Mouse (Mus musculus): ENCODE measurements around the gene Alad.

Gene Alad

DNA sequence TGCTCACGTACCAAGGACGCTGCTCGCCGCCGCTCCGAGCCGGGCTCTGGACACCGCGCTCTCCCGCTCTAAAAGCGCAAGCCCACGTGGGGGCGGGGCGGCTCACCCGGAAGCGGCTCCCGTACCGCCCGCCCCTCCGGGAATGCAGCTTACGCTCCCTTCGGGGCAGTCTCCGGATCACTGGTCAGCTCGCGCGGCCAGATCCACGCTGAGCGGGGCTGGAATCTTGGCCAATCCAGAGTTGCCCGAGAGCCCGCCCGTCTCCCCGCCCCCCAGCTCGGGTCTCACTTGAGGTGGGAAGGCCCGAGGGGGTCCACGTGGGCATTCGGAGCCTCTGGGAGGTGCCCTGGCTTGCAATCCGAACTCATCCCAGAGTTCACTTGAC lies at the start of gene Alad:
Alad (minus strand) TSS at position 70 of the 385 bp plus-strand sequence.
- in situ Hi-C loops (cut with MboI; ENCODE audit: unreplicated experiment in 2 of 2), result loop anchor here (5.0 to 25.0 kb wide), 2 partner anchors 103 to 183 kb away; no protein-coding TSS in a partner anchor

GRCm38 (mm10) chr4:62568359-62568758 lies 48.6 kb upstream of the Alad start:
- in situ Hi-C loops (cut with MboI; ENCODE audit: unreplicated experiment in 2 of 2), result loop anchor here in 1 of 2 experiments (25.0 kb wide), 2 partner anchors 544 to 744 kb away; no protein-coding TSS in a partner anchor

- in situ Hi-C loops (cut with MboI; ENCODE audit: unreplicated experiment in 2 of 2), result loop anchor here in 1 of 2 experiments (25.0 kb wide), 2 partner anchors 545 to 745 kb away; no protein-coding TSS in a partner anchor
These were observed 48.0 kb upstream of the Alad start for GRCm38 (mm10) chr4:62567696-62568095.

GRCm38 (mm10) chr4:62566530-62566929 lies 46.8 kb upstream of the Alad start:
- in situ Hi-C loops (cut with MboI; ENCODE audit: unreplicated experiment in 2 of 2), result loop anchor here in 1 of 2 experiments (25.0 kb wide), 2 partner anchors 546 to 746 kb away; no protein-coding TSS in a partner anchor

GRCm38 (mm10) chr4:62562006-62562405 lies 42.3 kb upstream of the Alad start:
- in situ Hi-C loops (cut with MboI; ENCODE audit: unreplicated experiment in 2 of 2), result loop anchor here (5.0 to 25.0 kb wide), 5 partner anchors 135 to 750 kb away; no protein-coding TSS in a partner anchor

DNA sequence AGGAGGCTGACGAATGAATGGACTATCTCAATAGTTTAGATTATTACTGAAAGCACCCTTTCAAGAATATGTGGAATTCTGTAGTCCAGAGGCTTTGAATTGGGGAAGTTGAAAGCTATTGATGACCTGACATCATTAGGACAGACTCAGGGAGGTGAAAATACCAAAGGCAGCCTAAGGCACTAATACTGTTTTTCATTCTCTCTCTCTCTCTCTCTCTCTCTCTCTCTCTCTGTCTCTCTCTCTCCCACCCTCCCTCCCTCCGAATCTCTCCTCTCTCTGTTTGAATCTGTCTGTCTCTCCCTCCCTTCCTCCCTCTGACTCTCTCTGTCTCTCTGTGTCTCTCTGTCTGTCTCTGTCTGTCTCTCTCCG lies 41.9 kb upstream of the Alad start:
- in situ Hi-C loops (cut with MboI; ENCODE audit: unreplicated experiment in 2 of 2), result loop anchor here (5.0 to 25.0 kb wide), 5 partner anchors 136 to 751 kb away; no protein-coding TSS in a partner anchor

DNA sequence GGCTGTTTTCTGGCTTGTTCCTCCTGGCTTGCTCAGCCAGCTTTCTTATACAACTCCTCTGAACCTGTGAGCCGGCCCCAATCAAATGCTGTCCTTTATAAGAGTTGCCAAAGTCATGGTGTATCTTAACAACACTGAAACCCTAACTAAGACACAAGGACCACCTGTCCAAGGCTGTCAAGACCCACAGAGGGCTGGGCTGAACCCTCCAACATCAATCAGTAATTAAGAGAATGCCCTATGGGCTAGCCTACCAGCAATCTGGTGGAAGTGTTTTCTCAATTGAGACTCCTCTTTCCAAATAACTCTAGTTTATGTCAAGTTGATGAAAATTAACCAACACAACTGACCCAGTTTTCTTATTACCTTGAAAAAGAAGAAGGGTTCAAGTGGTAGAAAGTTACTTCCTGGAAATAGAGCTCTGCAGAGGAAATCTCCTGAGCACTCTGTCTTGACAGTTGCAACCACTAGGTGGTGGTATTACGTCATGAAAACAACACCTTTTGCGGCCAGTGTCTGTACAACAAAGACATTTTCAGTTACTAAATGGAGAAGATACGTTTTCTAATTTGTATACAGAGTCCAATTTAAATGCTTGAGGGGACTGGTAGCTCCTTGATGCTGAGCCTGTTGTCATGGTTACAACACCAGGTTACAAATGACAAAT lies 41.4 kb upstream of the Alad start:
- in situ Hi-C loops (cut with MboI; ENCODE audit: unreplicated experiment in 2 of 2), result loop anchor here (5.0 to 25.0 kb wide), 5 partner anchors 136 to 751 kb away; no protein-coding TSS in a partner anchor

DNA sequence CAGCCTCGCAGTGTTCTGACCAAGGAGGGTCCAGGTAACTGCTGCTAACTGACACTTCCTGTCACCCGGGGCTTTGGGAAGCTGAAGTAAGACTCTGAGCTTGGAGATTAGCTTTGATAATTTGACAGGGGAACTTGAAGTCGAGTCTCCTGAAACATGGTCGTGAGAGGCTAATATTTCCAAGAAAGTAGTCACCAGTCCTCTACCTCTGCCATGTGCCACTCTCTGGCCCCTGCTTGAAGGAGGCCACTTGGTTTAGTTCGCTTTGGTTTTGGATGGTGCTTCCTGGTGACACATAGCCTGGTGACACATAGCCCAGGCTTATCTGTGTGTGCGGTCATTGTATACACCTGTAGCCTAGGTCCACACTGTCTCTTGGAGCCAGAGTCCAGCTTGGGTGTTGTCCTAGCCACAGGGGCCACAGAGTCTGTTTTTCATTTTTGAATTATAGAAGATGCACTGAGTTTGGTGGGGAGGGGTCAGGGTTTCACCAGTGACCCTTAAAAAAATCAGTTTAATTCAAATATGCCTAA lies 40.1 kb upstream of the Alad start, which contains the start of gene Rgs3:
Rgs3 (plus strand) TSS at position 51 of the 533 bp plus-strand sequence.
- in situ Hi-C loops (cut with MboI; ENCODE audit: unreplicated experiment in 2 of 2), result loop anchor here (5.0 to 25.0 kb wide), 6 partner anchors 137 to 752 kb away; no protein-coding TSS in a partner anchor

DNA sequence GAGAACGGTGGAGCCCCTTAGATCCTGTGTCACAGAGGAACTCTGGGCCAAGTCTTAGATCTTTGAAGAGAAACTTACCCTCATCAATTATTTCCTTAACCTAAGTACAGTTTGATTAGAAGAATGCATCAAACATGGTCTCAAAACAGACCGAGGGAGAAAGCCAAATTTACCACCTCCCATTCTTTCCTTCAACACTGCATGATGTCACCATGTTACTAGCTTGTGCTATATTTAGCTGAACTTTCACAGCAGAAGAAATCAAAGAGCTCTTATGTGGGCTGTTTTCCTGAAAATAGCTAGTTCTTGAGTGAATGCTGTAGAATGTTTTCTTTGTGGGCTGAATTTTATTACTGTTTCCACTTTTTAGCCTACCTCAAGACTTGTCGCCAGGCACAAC lies 37.7 kb upstream of the Alad start:
- in situ Hi-C loops (cut with MboI; ENCODE audit: unreplicated experiment in 2 of 2), result loop anchor here (10.0 to 25.0 kb wide), 3 partner anchors 555 to 755 kb away; no protein-coding TSS in a partner anchor

- in situ Hi-C loops (cut with MboI; ENCODE audit: unreplicated experiment in 2 of 2), result loop anchor here (10.0 to 25.0 kb wide), 3 partner anchors 560 to 760 kb away; no protein-coding TSS in a partner anchor
These were observed 32.2 kb upstream of the Alad start for GRCm38 (mm10) chr4:62551966-62552365.

GRCm38 (mm10) chr4:62544801-62545200 lies 25.1 kb upstream of the Alad start:
- in situ Hi-C loops (cut with MboI; ENCODE audit: unreplicated experiment in 2 of 2), result no loop called here

GRCm38 (mm10) chr4:62543782-62544181 lies 24.1 kb upstream of the Alad start:
- in situ Hi-C loops (cut with MboI; ENCODE audit: unreplicated experiment in 2 of 2), result no loop called here

DNA sequence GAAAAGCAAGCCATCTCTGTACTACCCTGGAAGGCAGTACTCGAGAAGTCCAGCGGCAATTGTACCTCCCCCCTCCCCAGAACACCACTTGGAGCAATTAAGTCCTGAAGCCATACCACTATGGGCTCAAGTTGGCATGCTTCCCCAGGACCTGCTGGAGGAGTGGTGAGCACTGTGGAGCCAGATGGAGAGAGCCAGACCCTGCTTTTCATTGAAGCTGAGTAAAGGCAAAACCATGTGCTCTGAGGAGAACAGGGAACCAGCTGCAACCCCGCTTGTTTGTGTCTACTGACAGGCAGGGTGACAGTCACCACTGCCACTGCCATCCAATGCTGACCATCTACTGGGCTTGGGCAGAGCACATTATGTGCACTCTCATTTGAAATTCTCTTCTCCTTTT lies 22.1 kb upstream of the Alad start:
- in situ Hi-C loops (cut with MboI; ENCODE audit: unreplicated experiment in 2 of 2), result no loop called here

DNA sequence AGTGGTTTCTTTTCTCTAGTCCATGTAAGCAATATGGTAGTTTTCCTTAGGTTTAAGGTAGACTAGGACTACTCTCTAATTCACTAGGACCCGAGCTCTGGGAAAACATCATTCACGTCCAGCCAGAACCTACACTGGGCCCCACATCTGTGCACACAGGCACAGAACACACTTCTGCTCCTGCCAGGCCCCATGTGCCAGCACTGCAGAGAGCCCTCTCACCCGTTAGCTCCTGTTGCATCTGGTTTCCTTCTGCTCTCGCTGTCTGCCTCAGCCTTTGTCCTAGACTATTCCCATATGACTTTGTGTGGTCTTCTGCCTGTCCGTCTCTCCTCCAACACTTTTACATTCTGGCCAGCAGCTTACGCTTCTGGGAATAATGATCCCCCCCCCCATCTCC lies 14.0 kb upstream of the Alad start:
- in situ Hi-C loops (cut with MboI; ENCODE audit: unreplicated experiment in 2 of 2), result no loop called here

DNA sequence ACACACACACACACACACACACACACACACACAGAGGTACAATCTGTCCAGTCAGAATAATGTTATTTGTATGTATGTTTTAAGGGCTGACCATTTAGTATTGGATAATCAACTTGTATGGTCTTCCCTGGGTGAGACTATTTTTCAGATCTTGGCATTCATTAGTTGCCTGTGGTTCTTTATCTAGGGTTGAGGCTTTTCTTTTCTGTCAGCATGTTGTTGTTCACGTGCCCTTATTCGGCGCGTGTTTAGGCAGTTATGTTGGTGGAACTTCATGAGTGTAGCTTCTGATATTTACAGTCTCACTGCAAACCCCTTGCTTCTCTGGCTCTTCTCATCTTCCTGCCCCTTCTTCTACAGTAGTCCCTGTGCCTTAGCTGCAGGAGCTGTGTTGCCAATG lies 7.9 kb upstream of the Alad start:
- in situ Hi-C loops (cut with MboI; ENCODE audit: unreplicated experiment in 2 of 2), result no loop called here

DNA sequence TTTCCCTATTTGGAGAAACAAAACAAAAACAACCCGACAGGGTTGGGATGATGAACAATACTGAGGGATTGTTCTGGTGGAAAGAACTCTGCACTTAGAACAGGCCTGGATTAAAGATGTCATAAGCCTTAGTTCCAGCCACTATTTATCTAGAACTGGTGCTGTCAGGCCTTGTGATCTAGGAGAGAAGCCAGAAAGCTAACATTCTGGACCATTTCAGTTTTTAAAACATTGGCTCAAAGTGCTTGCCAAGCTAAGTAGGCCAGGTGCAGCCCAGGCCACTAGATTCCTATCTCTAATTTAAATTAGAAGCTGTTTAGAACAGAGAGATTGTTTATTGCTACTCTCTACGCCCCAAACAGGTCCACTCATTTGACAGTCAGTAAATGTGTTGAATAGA lies 6.5 kb upstream of the Alad start:
- in situ Hi-C loops (cut with MboI; ENCODE audit: unreplicated experiment in 2 of 2), result no loop called here

DNA sequence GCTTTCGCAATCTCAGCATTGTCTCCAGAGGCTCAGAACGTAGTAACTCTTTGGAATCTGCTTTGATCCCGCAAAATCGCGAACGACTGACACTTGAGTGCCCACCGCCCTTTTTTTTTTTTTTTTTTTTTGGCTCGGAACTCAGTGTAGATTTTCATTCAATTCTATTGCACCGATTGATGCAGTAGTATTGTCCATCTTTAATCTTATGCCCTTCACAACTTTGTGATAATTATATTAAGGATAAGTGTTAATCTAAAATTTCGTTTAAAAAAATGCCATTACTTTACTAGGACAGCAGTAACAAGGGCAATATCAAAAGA lies 5.7 kb upstream of the Alad start:
- in situ Hi-C loops (cut with MboI; ENCODE audit: unreplicated experiment in 2 of 2), result no loop called here

DNA sequence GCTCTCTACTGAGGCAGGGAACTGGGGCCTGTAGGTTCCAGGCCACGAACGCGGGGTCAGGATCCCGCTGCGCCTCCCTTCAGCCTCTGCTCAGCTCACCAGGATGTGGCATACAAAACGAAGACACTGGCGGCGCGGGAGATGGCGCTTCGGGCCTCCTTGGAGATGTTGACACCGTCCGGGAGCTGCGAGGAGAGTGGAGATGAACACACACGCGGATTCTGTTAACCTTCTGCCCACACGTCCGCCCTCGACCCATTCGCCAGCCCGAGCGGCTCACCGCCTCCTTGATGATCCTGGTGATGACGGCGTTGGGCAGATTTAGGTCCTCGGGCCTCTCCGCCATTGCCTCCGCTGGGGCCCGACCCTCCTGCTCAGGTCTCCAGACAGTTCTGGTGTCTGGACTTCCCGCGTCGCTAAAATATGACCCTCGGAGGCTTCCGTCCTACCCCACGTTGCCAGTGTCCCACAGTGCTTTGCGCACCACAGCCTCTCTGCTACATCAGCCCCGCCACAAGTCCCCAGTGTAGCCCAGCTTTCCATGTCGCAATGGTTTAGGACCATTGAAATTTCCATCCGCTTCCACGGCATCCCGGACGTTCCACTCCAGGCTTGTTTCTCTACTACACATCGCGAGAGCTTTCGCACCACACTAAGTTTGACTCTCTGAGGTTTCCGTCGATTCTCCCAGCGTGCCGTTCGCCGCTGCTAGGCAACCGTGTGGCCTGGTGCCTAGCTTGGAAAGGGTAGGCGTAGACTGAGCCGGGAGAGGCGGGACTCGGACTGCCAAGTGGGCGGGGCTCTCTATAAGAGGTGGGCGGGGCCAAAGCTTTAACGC lies 5.2 kb upstream of the Alad start, which contains the start of the genes Pole3 and 4933430I17Rik:
Pole3 (minus strand) TSS at position 418 of the 838 bp plus-strand sequence.
4933430I17Rik (plus strand) TSS at position 719 of the 838 bp plus-strand sequence.
- in situ Hi-C loops (cut with MboI; ENCODE audit: unreplicated experiment in 2 of 2), result loop anchor here in 1 of 2 experiments (25.0 kb wide), 1 partner anchor 188 kb away; no protein-coding TSS in a partner anchor

DNA sequence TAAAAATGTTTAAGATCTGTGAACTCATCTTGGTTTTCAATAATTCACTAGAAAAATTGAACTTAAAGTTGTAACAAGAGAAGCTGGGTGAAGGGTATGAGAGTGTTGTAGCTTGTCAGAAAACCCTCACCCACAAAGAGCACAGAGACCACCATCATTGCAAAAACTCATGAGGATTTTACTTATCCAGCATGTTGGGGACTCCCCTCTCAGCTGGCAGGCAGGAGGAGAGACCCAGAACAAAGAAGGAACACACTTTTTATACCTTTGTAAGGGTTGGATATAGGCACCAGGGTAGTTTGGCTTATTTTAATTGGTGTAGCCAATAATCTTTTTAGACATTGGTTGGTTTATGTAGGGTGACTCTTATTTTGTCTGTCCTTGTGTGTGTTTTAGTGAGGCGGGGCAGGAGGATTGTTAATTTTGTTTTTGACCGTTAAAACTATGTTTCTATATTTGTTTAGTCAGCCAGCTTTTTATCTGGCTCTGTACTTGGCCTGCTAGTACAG lies 1.2 kb upstream of the Alad start:
- in situ Hi-C loops (cut with MboI; ENCODE audit: unreplicated experiment in 2 of 2), result loop anchor here in 1 of 2 experiments (25.0 kb wide), 1 partner anchor 184 kb away; no protein-coding TSS in a partner anchor
